Mouse (Mus musculus) cerebellum, postnatal 14 days (tissue): ENCODE data around the gene Sf3a2.
A peak's percentile ranks its signal among the peaks of the same experiment; 100 is the strongest.

Experiments
- DNase-seq, 2 experiments: peaks; one replicate each; pipeline ENCODE4 v3.0.0; 2021; ENCODE audit warnings: mixed read lengths in 2 of 2

Gene Sf3a2

GRCm38 (mm10) chr10:80776358-80776869 lies 21.6 kb upstream of the Sf3a2 start:
- peak in 1 of 2 experiments; percentile 27 for DNase-seq

GRCm38 (mm10) chr10:80777123-80777522 lies 20.9 kb upstream of the Sf3a2 start:
- DNase-seq = peak; percentile 63 to 66

- no peak for DNase-seq
Observed at GRCm38 (mm10) chr10:80779565-80779964, 18.4 kb upstream of the Sf3a2 start.

GRCm38 (mm10) chr10:80784302-80784701 lies 13.7 kb upstream of the Sf3a2 start:
- no peak for DNase-seq

- no peak for DNase-seq
Observed at GRCm38 (mm10) chr10:80784871-80785270, 13.1 kb upstream of the Sf3a2 start.

- DNase-seq = no peak
Observed at GRCm38 (mm10) chr10:80785963-80786362, 12.0 kb upstream of the Sf3a2 start.

GRCm38 (mm10) chr10:80787517-80787916 lies 10.5 kb upstream of the Sf3a2 start:
- no peak for DNase-seq

- no peak for DNase-seq
Observed at GRCm38 (mm10) chr10:80790761-80791404, 7.1 kb upstream of the Sf3a2 start.

- DNase-seq = no peak
Observed at GRCm38 (mm10) chr10:80791476-80792174, 6.4 kb upstream of the Sf3a2 start.

- peak; percentile 84 to 85 for DNase-seq
Observed at GRCm38 (mm10) chr10:80792175-80793032, 5.6 kb upstream of the Sf3a2 start.

- DNase-seq = peak; percentile 67 to 76
Observed at GRCm38 (mm10) chr10:80793033-80793784, 4.8 kb upstream of the Sf3a2 start.

GRCm38 (mm10) chr10:80793803-80794202 lies 4.2 kb upstream of the Sf3a2 start:
- DNase-seq = no peak

GRCm38 (mm10) chr10:80794750-80795149 lies 3.2 kb upstream of the Sf3a2 start:
- DNase-seq = no peak

- peak; percentile 55 to 64 for DNase-seq
Observed at GRCm38 (mm10) chr10:80796307-80796848, 1.6 kb upstream of the Sf3a2 start.

- no peak for DNase-seq
Observed at GRCm38 (mm10) chr10:80797186-80798149, 530 bp upstream of the Sf3a2 start.

GRCm38 (mm10) chr10:80799070-80799566 lies 1.1 kb downstream of the Sf3a2 start:
- DNase-seq = no peak

- DNase-seq = no peak
Observed at GRCm38 (mm10) chr10:80802204-80802912, 4.4 kb downstream of the Sf3a2 start.

- DNase-seq = no peak
Observed at GRCm38 (mm10) chr10:80802996-80803395, 5.0 kb downstream of the Sf3a2 start.

GRCm38 (mm10) chr10:80804340-80804739 lies 6.3 kb downstream of the Sf3a2 start:
- no peak for DNase-seq

GRCm38 (mm10) chr10:80804916-80805315 lies 6.9 kb downstream of the Sf3a2 start, which contains the start of gene Amh:
Gene Amh (plus strand): TSS chr10:80805243.
- no peak for DNase-seq
